Mouse (Mus musculus): Measurements from ENCODE around the gene Ipcef1.

Ipcef1 gene

GRCm38 (mm10) chr10:6873917-6874316 lies 178.4 kb downstream of the Ipcef1 start:
- no peak for DNase-seq

GRCm38 (mm10) chr10:6871418-6872072 lies 180.7 kb downstream of the Ipcef1 start:
- DNase-seq: no peak

- DNase-seq: no peak
Measured at GRCm38 (mm10) chr10:6855812-6856211, 196.5 kb downstream of the Ipcef1 start.

- DNase-seq: no peak
Measured at GRCm38 (mm10) chr10:6848834-6849233, 203.4 kb downstream of the Ipcef1 start.

- DNase-seq: no peak
Measured at GRCm38 (mm10) chr10:6848162-6848754, 204.0 kb downstream of the Ipcef1 start.

GRCm38 (mm10) chr10:6846283-6846682 lies 206.0 kb downstream of the Ipcef1 start:
- no peak for DNase-seq

- no peak for DNase-seq
Measured at GRCm38 (mm10) chr10:6842225-6842624, 210.1 kb downstream of the Ipcef1 start.
